Mouse (Mus musculus): Measurements from ENCODE around the gene a. TPM values are rescaled to one million over a fixed set of nuclear protein-coding genes. Genes with fewer than 3 reads are reported as not detected.

Gene a
- polyA plus RNA-seq, 1 experiment from 2014 or later = 0.33 TPM

DNA sequence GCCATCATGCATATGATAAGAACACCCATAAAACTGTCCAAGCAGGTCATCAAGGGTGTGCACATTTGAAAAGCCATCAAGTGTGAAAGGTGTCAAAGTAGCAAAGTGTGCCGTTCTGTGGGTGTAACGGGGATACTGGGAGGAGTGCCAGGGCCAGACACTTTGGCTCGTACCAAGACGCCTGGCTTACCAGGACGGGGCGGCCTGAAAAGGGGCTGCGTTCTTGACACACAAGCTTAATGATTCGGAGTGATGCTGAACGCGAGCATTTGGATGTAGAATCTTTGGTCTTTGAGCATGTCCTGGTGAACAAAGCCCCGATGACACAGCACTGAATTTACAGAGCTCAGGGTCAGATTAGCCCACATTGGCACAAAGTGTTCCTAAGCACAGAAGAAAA, 4.4 kb upstream of the a start:
- ATAC-seq (ENCODE audit: low FRiP score) = no peak
- Histone ChIP-seq H3K4me2 (no peak overlapping the region), H3K27me3 (replicated peaks) (no peaks in the 10 kb centered on the region), H3K4me3 (replicated peaks) (no peak overlapping the region), H3K36me3 (no peaks in the 10 kb centered on the region), H3K9ac (replicated peaks) (no peak overlapping the region), H3K27ac (replicated peaks) (no peak overlapping the region), H3K4me1 (peaks cover 23% of the 10 kb centered on the region), H3K9me3 (replicated peaks) (no peaks in the 10 kb centered on the region)
- WGBS = 75% methylated on average over 11 of the region's 11 CpGs

- Histone ChIP-seq H3K27me3 (replicated peaks) (no peaks in the 10 kb centered on the region), H3K36me3 (no peaks in the 10 kb centered on the region), H3K9ac (replicated peaks) (no peak overlapping the region), H3K27ac (replicated peaks) (no peak overlapping the region), H3K4me3 (replicated peaks) (no peak overlapping the region), H3K4me1 (peaks cover 32% of the 10 kb centered on the region), H3K9me3 (replicated peaks) (no peaks in the 10 kb centered on the region), H3K4me2 (no peak overlapping the region)
- 70% methylated on average over 6 of the region's 6 CpGs for WGBS
- no peak for ATAC-seq (ENCODE audit: low FRiP score)
These were observed 1.8 kb upstream of the a start for GRCm38 (mm10) chr2:154789381-154789780.

- Histone ChIP-seq H3K36me3 (no peaks in the 10 kb centered on the region), H3K4me1 (peaks cover 32% of the 10 kb centered on the region), H3K9ac (replicated peaks) (peak overlapping the region; percentile 46), H3K27me3 (replicated peaks) (no peaks in the 10 kb centered on the region), H3K27ac (replicated peaks) (peak overlapping the region; percentile 100), H3K9me3 (replicated peaks) (no peaks in the 10 kb centered on the region), H3K4me2 (peak overlapping the region; percentile 83), H3K4me3 (replicated peaks) (peak overlapping the region; percentile 96)
- ATAC-seq (ENCODE audit: low FRiP score) = no peak
- 4% methylated on average over 14 of the region's 14 CpGs for WGBS
These were observed 1.1 kb upstream of the a start for GRCm38 (mm10) chr2:154789977-154790655.

GRCm38 (mm10) chr2:154791661-154792642, 750 bp downstream of the a start:
- Histone ChIP-seq H3K4me1 (peaks cover 27% of the 10 kb centered on the region), H3K4me2 (peak overlapping the region; percentile 83), H3K9me3 (replicated peaks) (no peaks in the 10 kb centered on the region), H3K9ac (replicated peaks) (peak overlapping the region; percentile 86), H3K27ac (replicated peaks) (peak overlapping the region; percentile 100), H3K27me3 (replicated peaks) (no peaks in the 10 kb centered on the region), H3K36me3 (no peaks in the 10 kb centered on the region), H3K4me3 (replicated peaks) (peak overlapping the region; percentile 96)
- WGBS = under 1% methylated on average over 44 of the region's 67 CpGs
- ATAC-seq (ENCODE audit: low FRiP score) = peak; percentile 40

DNA sequence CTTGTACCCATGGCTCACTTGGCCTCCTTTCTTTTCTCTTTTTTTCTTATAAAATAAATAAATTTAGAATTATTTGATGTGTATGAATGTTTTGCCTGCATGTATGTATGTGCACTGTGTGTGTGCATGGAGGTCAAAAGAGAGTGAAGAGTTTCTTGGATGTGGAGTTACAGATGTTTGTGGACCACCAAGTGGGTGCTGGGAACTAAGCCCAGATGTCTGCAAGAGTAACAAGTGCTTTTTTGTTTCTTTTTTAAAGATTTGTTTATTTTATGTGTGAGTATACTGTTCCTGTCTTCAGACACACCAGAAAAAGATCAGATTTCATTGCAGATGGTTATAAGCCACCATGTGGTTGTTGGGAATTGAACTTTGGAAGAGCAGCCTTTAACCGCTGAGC, 12.2 kb downstream of the a start:
- Histone ChIP-seq H3K27ac (replicated peaks) (no peak overlapping the region), H3K9me3 (replicated peaks) (no peaks in the 10 kb centered on the region), H3K27me3 (replicated peaks) (no peaks in the 10 kb centered on the region), H3K4me1 (peaks cover 4% of the 10 kb centered on the region; the same call in 1 of the 2 replicates), H3K9ac (replicated peaks) (no peak overlapping the region), H3K4me3 (replicated peaks) (no peak overlapping the region), H3K4me2 (no peak overlapping the region), H3K36me3 (no peaks in the 10 kb centered on the region)
- no peak for ATAC-seq (ENCODE audit: low FRiP score)
- 91% methylated on average over 1 of the region's 1 CpGs for WGBS

DNA sequence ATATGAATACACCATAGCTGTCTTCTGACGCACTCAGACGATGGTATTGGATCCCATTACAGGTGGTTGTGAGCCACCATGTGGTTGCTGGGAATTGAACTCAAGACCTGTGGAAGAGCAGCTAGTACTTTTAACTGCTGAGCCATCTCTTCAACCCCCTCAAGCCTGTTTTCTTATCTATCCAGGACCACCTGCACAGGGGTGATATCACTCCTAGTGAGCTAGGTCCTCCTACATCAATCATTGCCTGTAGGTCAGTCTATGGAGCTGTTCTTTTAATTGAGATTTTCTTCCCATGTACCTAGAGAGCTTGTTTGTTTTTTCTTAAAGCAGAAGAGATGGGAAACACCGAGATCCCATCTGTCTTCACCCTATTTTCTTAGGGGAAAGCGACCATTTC, 12.6 kb downstream of the a start:
- no peak overlapping the region for H3K9ac ChIP-seq (replicated peaks)
- 71% methylated on average over 4 of the region's 4 CpGs for WGBS
- no peaks in the 10 kb centered on the region for H3K27me3 ChIP-seq (replicated peaks)
- no peaks in the 10 kb centered on the region for H3K36me3 ChIP-seq
- no peak for ATAC-seq (ENCODE audit: low FRiP score)
- no peak overlapping the region for H3K4me3 ChIP-seq (replicated peaks)
- H3K27ac ChIP-seq (replicated peaks) = no peak overlapping the region
- no peaks in the 10 kb centered on the region for H3K9me3 ChIP-seq (replicated peaks)
- no peak overlapping the region for H3K4me2 ChIP-seq
- H3K4me1 ChIP-seq = peaks cover 4% of the 10 kb centered on the region; the same call in 1 of the 2 replicates

- peaks cover 12% of the 10 kb centered on the region for H3K4me1 ChIP-seq
These were observed 16.5 kb downstream of the a start for GRCm38 (mm10) chr2:154807689-154808088.

DNA sequence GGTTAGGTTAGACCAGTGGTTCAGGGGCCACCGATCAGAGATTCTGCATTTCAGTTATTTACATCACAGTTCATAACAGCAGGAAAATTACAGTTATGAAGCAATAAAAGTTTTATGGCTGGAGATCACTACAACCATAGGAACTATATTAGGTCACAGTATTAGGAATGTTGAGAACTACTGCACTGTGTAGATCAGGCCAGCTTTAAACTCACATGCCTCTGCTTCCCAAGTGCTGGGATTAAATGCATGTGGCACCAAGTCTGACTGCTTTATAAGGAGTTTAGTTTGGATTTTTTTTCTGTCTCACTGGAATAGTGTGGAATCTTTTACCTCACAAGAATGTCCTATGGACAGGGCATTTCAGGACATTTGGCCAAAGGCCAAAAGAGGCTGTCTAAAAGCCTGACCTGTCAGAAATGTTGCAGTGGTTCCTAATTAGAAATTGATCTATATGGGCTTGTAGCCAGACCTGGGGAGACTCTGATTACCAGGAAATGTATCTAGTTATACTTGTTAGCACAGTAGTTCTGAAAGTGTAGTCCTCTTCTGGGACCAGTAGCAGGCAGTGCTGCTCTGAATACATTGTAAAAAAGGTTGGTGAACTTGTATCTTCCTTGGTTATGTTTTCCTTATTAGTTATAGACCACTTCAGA, 18.0 kb downstream of the a start:
- ATAC-seq (ENCODE audit: low FRiP score) = no peak
- Histone ChIP-seq H3K9ac (replicated peaks) (no peak overlapping the region), H3K27ac (replicated peaks) (no peak overlapping the region), H3K36me3 (no peaks in the 10 kb centered on the region), H3K4me3 (replicated peaks) (no peak overlapping the region), H3K4me2 (no peak overlapping the region), H3K27me3 (replicated peaks) (no peaks in the 10 kb centered on the region), H3K4me1 (peaks cover 8% of the 10 kb centered on the region; the same call in 1 of the 2 replicates), H3K9me3 (replicated peaks) (no peaks in the 10 kb centered on the region)
- WGBS = 75% methylated on average over 1 of the region's 1 CpGs

More at GRCm38 (mm10) chr2:154807689-154808088, 16.5 kb downstream of the a start:
- ATAC-seq (ENCODE audit: low FRiP score) = no peak
- 86% methylated on average over 1 of the region's 1 CpGs for WGBS
- Histone ChIP-seq H3K36me3 (no peaks in the 10 kb centered on the region), H3K4me2 (no peak overlapping the region), H3K27ac (replicated peaks) (no peak overlapping the region), H3K9me3 (replicated peaks) (no peaks in the 10 kb centered on the region), H3K4me3 (replicated peaks) (no peak overlapping the region), H3K9ac (replicated peaks) (no peak overlapping the region), H3K27me3 (replicated peaks) (no peaks in the 10 kb centered on the region)

DNA sequence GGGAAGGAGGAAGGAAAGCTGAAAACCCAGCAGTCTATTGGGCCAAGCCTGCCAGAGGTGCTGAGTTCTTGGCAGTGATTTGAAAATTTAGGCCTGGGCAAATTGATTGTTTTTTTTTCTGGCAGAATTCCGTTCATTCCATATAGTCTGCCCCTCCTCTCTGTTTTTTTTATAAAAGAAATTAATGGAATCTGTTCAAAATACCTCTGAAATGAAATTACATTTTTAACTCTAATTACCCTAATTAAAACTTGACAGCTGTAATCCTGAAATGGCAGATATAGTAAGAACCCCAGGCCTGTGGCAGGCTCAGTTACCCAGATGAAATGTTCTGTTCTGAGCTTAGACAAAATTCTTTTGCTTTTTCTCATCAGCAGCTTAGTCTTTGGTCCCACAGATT, 19.6 kb downstream of the a start:
- 59% methylated on average over 1 of the region's 1 CpGs for WGBS
- no peak overlapping the region for H3K27ac ChIP-seq (replicated peaks)

DNA sequence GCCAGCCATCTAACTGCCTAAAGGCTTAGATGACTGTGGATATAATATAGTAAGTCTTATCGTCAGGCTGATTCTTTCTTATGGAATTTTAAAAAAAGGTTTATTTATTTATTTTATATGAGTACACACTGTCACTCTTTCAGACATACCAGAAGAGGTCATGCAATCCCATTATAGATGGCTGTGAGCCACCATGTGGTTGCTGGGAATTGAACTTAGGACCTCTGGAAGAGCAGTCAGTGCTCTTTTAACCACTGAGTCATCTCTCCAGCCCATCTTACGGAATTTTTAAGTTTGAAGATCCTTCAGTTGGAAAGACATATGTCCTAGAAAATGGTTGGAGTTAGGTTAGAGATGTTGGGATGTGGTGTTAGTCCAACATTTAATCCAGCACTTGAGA, 22.2 kb downstream of the a start:
- H3K27me3 ChIP-seq (replicated peaks) = no peaks in the 10 kb centered on the region
- peaks cover 26% of the 10 kb centered on the region for H3K4me1 ChIP-seq
- H3K4me3 ChIP-seq (replicated peaks) = no peak overlapping the region
- H3K9me3 ChIP-seq (replicated peaks) = no peaks in the 10 kb centered on the region
- H3K36me3 ChIP-seq = no peaks in the 10 kb centered on the region
- H3K4me2 ChIP-seq = no peak overlapping the region
- no peak overlapping the region for H3K9ac ChIP-seq (replicated peaks)
- H3K27ac ChIP-seq (replicated peaks) = no peak overlapping the region
- no peak for ATAC-seq (ENCODE audit: low FRiP score)
- 88% methylated on average over 2 of the region's 2 CpGs for WGBS

More for the DNA sequence above, 19.6 kb downstream of the a start:
- H3K4me3 ChIP-seq (replicated peaks) = no peak overlapping the region
- no peaks in the 10 kb centered on the region for H3K36me3 ChIP-seq
- no peaks in the 10 kb centered on the region for H3K9me3 ChIP-seq (replicated peaks)
- no peak for ATAC-seq (ENCODE audit: low FRiP score)
- H3K4me1 ChIP-seq = peaks cover 8% of the 10 kb centered on the region; the same call in 1 of the 2 replicates
- H3K9ac ChIP-seq (replicated peaks) = no peak overlapping the region
- no peak overlapping the region for H3K4me2 ChIP-seq
- no peaks in the 10 kb centered on the region for H3K27me3 ChIP-seq (replicated peaks)

GRCm38 (mm10) chr2:154817089-154817488, 25.9 kb downstream of the a start:
- Histone ChIP-seq H3K4me3 (replicated peaks) (no peak overlapping the region), H3K27me3 (replicated peaks) (no peaks in the 10 kb centered on the region), H3K27ac (replicated peaks) (peak overlapping the region; percentile 48), H3K36me3 (no peaks in the 10 kb centered on the region), H3K4me1 (peaks cover 18% of the 10 kb centered on the region), H3K9ac (replicated peaks) (no peak overlapping the region), H3K9me3 (replicated peaks) (no peaks in the 10 kb centered on the region), H3K4me2 (no peak overlapping the region)
- WGBS = 37% methylated on average over 3 of the region's 3 CpGs
- ATAC-seq (ENCODE audit: low FRiP score) = no peak
